ENCODE assay signal across 8 mouse cellular contexts in the genomic region with DNA sequence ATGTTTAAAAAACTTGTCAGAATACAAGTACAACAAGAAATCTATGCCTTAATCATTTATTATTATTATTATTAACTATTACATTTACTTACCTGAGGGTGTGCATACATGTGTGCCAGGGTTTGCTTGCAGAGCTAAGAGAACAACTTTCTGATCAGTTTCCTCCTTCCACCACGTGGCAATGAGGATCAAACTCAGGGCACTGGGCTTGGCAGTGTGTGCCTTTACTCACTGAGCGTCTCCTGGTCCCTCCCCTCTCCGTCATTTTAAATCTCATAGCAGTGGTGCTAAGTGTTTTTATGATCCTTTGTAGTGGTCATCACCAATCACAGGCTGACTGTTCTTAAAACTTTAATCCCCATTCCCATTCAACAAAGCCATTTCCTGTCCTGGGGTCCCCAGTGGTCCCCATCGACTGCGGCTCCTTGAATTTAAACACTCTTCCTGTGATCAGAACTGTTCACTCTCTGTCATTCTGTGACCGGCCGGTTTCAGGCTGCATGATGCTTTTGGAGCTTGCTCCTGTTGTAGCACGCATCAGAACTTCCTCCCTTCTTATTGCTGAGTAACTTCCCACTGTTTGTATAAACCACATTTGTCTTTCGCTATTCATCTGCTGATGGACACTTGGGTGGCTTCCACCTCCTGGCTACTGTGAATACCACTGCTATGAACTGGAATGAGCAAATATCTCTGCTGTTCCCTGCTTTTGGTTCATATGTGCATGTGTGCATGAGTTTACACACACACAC.
"Had no signal": no experiment of that assay in that cellular context is flagged by ENCODE, and none has a peak within 500 bp of the region (broad histone marks: within the 10 kb centered on the region; RNA-seq: fewer than 3 reads in every experiment).

No protein-coding gene starts in this region.

- DNase-seq: kidney, adult 9 months; kidney, postnatal 10 days; left cerebral cortex, postnatal 4 days; right cerebral cortex, adult 18-20 months; thymus, adult 2 months; thymus, postnatal 25 days had no signal

- ATAC-seq: inflammation-experienced regulatory T-cells, adult 6 months; intestine, postnatal 0 days had no signal
